Mouse (Mus musculus) intestine, embryonic 14.5 days (tissue): ENCODE results near the gene Ptpn7. TPM values are rescaled to one million over a fixed set of nuclear protein-coding genes. Genes with fewer than 3 reads are reported as not detected.

Source experiments
- ATAC-seq: fragments of 200-750 bp; cut with Nextera tagmentation; replicated peaks from 2 replicates; pipeline ENCODE4 v1.8.0; 2017; ENCODE audit warnings: low read depth, moderate number of reproducible peaks, moderate TSS enrichment, moderate library complexity; ENCODE audit not compliant: low FRiP score, low TSS enrichment
- DNase-seq: peaks from one replicate; pipeline ENCODE4 v3.0.0-alpha.2; 2018; ENCODE audit warnings: low spot score
- H3K27ac ChIP-seq: fragments of 300-500 bp; sonication (generic); 2 replicates; pipeline ENCODE4 v1.5.1; 2014; ENCODE audit warnings: low read depth, mild to moderate bottlenecking, control low read depth
- H3K27me3 ChIP-seq: fragments of 300-500 bp; sonication (generic); replicated peaks from 2 replicates; pipeline ENCODE4 v1.6.1; 2014; ENCODE audit warnings: low read length, control low read depth; ENCODE audit not compliant: control insufficient read depth, insufficient read depth
- H3K36me3 ChIP-seq: fragments of 300-500 bp; sonication (generic); 2 replicates; pipeline ENCODE4 v1.6.1; 2014; ENCODE audit warnings: low read length, control low read depth; ENCODE audit not compliant: control insufficient read depth, insufficient read depth
- H3K4me1 ChIP-seq: fragments of 300-500 bp; sonication (generic); replicated peaks from 2 replicates; pipeline ENCODE4 v1.6.1; 2014; ENCODE audit warnings: low read length, control low read depth, mixed read lengths; ENCODE audit not compliant: control insufficient read depth, insufficient read depth
- H3K4me2 ChIP-seq: fragments of 300-500 bp; sonication (generic); 2 replicates; pipeline ENCODE4 v1.6.1; 2014; ENCODE audit warnings: low read length
- H3K4me3 ChIP-seq: fragments of 300-500 bp; sonication (generic); 2 replicates; pipeline ENCODE4 v1.5.1; 2014; ENCODE audit warnings: low read depth, low read length, control low read depth, mixed read lengths
- H3K9ac ChIP-seq: fragments of 300-500 bp; sonication (generic); 2 replicates; pipeline ENCODE4 v1.6.1; 2014; ENCODE audit warnings: mild to moderate bottlenecking, low read length
- H3K9me3 ChIP-seq: fragments of 300-500 bp; sonication (generic); 2 replicates; pipeline ENCODE4 v1.6.1; 2016; ENCODE audit warnings: low read length, control low read depth; ENCODE audit not compliant: control insufficient read depth
- WGBS: fragments of 180-500 bp; shearing (Covaris S2); extraction: QIAGEN DNeasy Blood & Tissue Kit; methylation state at CpG from one replicate; pipeline ENCODE4 v1.1.7; 2014; 5-methylcytosine and 5-hydroxymethylcytosine counted together
- polyA plus RNA-seq: library from polyadenylated mRNA; unstranded; fragments of >200 nt; fragmentation: Nextera tagmentation; extraction: Ambion mirVana; gene quantifications from 2 replicates; pipeline ENCODE4 v1.2.1, GENCODE M21; 2014

The Ptpn7 gene
- polyA plus RNA-seq, 1 experiment from 2014 or later, result 2.0 TPM

DNA sequence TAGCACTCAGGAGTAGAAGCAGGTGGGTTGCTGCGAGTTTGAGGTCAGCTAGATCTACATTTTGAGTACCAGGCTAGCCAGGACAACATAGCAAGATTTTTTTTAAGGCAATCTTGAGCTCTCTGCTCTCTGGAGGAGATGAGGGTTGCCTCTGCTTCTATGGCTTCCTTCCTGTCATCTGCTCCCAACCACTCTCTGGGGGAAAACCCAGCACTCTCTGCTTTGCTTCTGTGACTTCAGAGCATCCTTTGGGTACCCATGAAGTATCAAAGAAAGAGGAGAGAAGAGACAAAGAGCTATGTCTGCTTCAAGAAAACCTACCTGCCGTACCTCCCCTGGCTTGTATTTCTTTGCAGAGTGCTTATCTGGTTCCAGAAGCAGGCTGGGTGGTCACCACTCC, 11.4 kb downstream of the Ptpn7 start:
- ATAC-seq, result no peak
- WGBS, result 83% methylated on average over 2 of the region's 2 CpGs
- H3K9me3 ChIP-seq, result no peaks in the 10 kb centered on the region

DNA sequence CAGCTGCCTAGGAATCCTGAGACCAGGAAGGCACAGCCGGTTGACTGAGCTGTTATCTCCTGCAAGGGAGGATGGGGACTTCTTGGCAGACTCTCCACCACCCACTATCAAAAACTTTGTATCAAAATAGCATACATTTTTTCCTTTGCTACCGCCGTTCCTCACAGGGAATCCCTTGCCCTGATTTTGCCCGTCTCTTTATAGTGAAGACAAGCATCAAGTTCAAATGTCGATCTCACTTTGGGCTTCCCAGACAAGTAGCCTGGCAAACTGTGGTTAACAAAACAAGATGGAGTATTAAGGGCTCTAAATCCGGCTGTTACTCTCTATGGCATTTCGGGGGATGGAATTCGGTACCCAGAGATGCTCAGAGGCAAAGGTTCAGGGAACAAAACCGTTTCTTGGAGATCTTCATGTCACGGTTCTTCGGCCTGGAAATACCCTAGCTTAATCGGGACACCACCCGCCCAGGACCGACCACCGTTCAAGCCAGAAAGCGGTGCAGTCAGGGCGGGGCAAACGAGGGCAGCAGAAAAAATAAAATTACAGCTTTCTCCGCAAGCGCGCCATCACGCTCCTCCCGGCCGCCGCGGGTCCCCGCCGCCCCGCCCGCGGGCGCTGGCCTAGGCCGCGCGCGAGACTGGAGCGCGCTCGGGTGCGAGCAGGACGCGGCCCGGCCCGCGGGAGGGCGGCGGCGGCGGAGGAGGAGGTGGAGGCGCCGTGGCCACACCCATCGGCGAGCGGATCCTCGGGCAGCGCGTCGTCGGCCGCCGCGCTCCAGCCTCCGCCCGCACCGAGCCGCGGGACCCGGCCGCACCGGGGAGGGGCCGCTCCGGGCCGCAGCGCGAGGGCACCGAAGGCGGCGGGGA, 13.8 kb downstream of the Ptpn7 start, which contains the start of gene Arl8a:
Gene Arl8a (plus strand): TSS at position 748 of the 869 bp plus-strand sequence.
- H3K4me2 ChIP-seq, result peak within 1 kb of the TSS; percentile 53
- H3K4me3 ChIP-seq, result peak within 1 kb of the TSS; percentile 83
- H3K9ac ChIP-seq, result peak within 1 kb of the TSS; percentile 94
- peaks cover 2% of the 10 kb centered on the region; the same call in 1 of the 2 replicates for H3K27me3 ChIP-seq
- peak; percentile 76 for ATAC-seq
- H3K4me1 ChIP-seq, result peaks cover 12% of the 10 kb centered on the region
- 0 out of 2 replicates have a peak, but pooled peaks cover 1% of the 10 kb centered on the region for H3K36me3 ChIP-seq
- peak within 1 kb of the TSS; percentile 75 for H3K27ac ChIP-seq
- WGBS, result under 1% methylated on average over 78 of the region's 78 CpGs
- H3K9me3 ChIP-seq, result no peaks in the 10 kb centered on the region
- peak; percentile 81 for DNase-seq

More for the DNA sequence above, 11.4 kb downstream of the Ptpn7 start:
- DNase-seq, result no peak
- Histone ChIP-seq H3K27ac (no peak overlapping the region), H3K27me3 (peaks cover 2% of the 10 kb centered on the region; the same call in 1 of the 2 replicates), H3K4me3 (no peak overlapping the region), H3K36me3 (no peaks in the 10 kb centered on the region), H3K4me1 (peaks cover 9% of the 10 kb centered on the region), H3K9ac (no peak overlapping the region), H3K4me2 (no peak overlapping the region)

DNA sequence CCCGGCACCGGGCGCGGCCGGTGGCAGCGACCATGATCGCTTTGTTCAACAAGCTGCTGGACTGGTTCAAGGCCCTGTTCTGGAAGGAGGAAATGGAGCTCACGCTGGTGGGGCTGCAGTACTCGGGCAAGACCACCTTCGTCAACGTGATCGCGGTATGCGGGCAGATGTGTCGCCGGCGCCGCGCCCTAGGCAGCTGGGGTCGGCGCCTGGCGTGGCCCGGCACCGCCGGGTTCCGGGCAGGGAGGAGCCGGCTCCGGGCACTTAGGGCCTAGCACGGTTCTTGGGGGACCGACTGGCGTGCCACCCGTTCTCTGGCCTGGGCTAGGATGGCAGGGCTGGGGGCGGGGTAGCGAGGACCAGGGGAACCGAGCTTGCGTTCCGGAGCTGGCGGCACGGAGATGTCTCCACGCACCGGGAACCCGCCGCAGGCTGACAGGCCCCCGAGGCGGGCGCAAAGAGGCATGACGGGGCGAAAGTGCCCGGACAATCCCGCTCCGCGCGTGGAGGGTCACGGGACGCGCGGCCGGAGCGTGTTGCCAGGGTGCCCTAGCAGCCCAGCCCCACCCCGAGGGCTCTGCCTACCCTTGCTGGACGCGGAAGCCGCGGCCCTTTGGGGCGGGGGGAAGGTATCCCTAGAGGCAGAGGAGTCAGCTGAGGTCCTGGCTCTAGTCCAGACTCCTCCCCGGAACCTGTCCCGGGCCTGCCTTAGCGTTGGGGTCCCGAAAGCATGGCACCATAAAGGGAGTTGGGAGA, 14.6 kb downstream of the Ptpn7 start:
- H3K9ac ChIP-seq, result peak overlapping the region; percentile 94
- H3K4me1 ChIP-seq, result peaks cover 12% of the 10 kb centered on the region
- WGBS, result under 1% methylated on average over 68 of the region's 69 CpGs
- H3K4me2 ChIP-seq, result peak overlapping the region; percentile 53
- DNase-seq, result peak; percentile 92
- peak overlapping the region; percentile 83 for H3K4me3 ChIP-seq
- 0 out of 2 replicates have a peak, but pooled peaks cover 9% of the 10 kb centered on the region for H3K36me3 ChIP-seq
- H3K27me3 ChIP-seq, result peaks cover 2% of the 10 kb centered on the region; the same call in 1 of the 2 replicates
- H3K27ac ChIP-seq, result peak overlapping the region; percentile 75
- H3K9me3 ChIP-seq, result no peaks in the 10 kb centered on the region
- peak; percentile 73 for ATAC-seq

DNA sequence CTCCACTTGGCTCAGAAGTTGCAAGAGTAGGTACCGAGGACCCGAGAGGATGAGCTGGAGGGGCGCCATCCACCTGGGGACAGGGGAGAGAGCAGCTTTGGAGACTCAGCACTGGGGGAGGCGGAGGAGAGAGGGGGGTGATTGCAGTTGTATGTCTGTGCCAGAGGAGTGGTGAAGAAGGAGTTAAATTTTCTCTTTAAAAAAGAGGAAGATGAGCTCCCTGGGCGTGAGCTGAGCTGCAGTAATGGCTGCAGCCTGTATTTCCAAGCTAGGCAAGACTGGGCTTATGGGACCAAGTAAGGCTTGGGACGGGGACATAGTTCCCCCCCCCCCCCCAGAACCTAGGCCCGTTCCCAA, 15.2 kb downstream of the Ptpn7 start:
- peak; percentile 26; the same call in 1 of the 2 replicates for ATAC-seq
- Histone ChIP-seq H3K4me2 (peak overlapping the region; percentile 53), H3K4me3 (peak overlapping the region; percentile 83), H3K9ac (peak overlapping the region; percentile 94), H3K27ac (no peak overlapping the region), H3K27me3 (peaks cover 2% of the 10 kb centered on the region; the same call in 1 of the 2 replicates), H3K4me1 (peaks cover 12% of the 10 kb centered on the region), H3K9me3 (no peaks in the 10 kb centered on the region), H3K36me3 (0 out of 2 replicates have a peak, but pooled peaks cover 13% of the 10 kb centered on the region)
- WGBS, result 0% methylated on average over 7 of the region's 7 CpGs
- no peak for DNase-seq

DNA sequence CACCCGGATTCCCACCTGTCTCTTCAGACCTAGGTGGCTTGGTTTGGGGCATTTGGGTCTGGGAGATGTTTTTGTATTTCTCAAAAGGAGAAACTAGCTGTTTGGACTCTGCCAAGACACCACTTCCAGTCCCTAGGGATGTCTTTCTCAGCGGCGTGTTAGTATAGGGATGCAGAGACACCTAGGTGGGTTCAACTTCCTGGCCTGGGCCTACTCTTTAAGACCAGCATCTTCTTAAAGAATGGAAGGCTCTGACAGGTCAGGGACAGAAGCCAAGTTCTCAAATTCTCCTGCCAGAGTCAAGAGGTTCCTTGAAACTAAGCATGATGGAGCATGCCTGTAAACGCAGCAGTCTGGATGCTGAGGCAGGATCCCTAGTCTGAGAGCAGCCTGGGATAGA, 16.0 kb downstream of the Ptpn7 start:
- H3K27me3 ChIP-seq, result peaks cover 2% of the 10 kb centered on the region; the same call in 1 of the 2 replicates
- 76% methylated on average over 4 of the region's 4 CpGs for WGBS
- no peak for ATAC-seq
- peak overlapping the region; percentile 94; the same call in 1 of the 2 replicates for H3K9ac ChIP-seq
- H3K4me2 ChIP-seq, result peak overlapping the region; percentile 53
- H3K9me3 ChIP-seq, result no peaks in the 10 kb centered on the region
- 0 out of 2 replicates have a peak, but pooled peaks cover 13% of the 10 kb centered on the region for H3K36me3 ChIP-seq
- no peak overlapping the region for H3K27ac ChIP-seq
- no peak for DNase-seq
- H3K4me1 ChIP-seq, result peaks cover 12% of the 10 kb centered on the region
- peak overlapping the region; percentile 83 for H3K4me3 ChIP-seq

DNA sequence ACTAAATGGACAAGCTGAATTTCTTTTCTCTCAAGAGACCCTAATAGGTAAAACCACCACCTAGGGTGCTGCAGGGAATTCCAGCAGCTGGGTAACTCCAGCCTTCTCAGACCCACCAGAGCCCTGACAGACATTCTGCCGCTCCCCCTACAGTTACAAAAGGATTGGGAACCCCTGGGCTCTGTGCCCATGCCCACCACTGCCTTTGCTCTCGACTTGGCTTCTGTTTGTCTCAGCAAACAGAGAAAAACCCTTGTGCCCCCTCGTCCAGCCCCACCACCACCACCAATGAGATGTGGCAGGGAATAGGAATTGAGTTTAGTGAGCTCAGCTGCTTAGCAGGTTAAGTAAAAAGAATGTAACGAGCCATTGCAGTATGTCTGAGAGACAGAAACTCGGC, 16.5 kb downstream of the Ptpn7 start:
- 0 out of 2 replicates have a peak, but pooled peaks cover 13% of the 10 kb centered on the region for H3K36me3 ChIP-seq
- WGBS, result 71% methylated on average over 5 of the region's 5 CpGs
- no peak overlapping the region for H3K4me2 ChIP-seq
- no peaks in the 10 kb centered on the region for H3K9me3 ChIP-seq
- no peak overlapping the region for H3K27ac ChIP-seq
- DNase-seq (no peak), ATAC-seq (no peak)
- no peak overlapping the region for H3K4me3 ChIP-seq
- no peak overlapping the region for H3K9ac ChIP-seq
- H3K4me1 ChIP-seq, result peaks cover 15% of the 10 kb centered on the region
- peaks cover 2% of the 10 kb centered on the region; the same call in 1 of the 2 replicates for H3K27me3 ChIP-seq

DNA sequence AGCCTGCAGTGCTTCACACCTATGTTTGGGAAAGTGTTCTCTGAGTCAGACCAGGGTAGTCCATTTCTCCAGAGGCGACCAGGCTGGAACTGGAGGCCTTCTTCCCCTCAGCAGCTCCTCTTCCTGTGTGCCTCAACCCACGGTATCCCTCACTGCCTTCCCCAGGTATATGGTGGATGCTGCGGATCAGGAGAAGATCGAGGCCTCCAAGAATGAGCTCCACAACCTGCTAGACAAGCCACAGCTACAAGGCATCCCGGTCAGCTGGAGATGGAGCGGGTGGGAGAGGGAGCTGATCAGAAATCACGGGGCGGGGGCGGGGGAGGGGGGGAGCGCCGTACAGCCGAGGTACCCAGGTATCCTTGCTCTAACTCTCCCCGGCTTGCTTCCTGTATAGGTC, 21.5 kb downstream of the Ptpn7 start:
- peaks cover 33% of the 10 kb centered on the region for H3K36me3 ChIP-seq
- no peak overlapping the region for H3K4me3 ChIP-seq
- peak overlapping the region; percentile 46 for H3K4me2 ChIP-seq
- peaks cover 16% of the 10 kb centered on the region; the same call in 1 of the 2 replicates for H3K4me1 ChIP-seq
- 23% methylated on average over 13 of the region's 13 CpGs for WGBS
- no peaks in the 10 kb centered on the region for H3K9me3 ChIP-seq
- peak overlapping the region; percentile 73 for H3K27ac ChIP-seq
- peak overlapping the region; percentile 39; the same call in 1 of the 2 replicates for H3K9ac ChIP-seq
- ATAC-seq, result no peak
- no peak for DNase-seq
- H3K27me3 ChIP-seq, result no peaks in the 10 kb centered on the region

DNA sequence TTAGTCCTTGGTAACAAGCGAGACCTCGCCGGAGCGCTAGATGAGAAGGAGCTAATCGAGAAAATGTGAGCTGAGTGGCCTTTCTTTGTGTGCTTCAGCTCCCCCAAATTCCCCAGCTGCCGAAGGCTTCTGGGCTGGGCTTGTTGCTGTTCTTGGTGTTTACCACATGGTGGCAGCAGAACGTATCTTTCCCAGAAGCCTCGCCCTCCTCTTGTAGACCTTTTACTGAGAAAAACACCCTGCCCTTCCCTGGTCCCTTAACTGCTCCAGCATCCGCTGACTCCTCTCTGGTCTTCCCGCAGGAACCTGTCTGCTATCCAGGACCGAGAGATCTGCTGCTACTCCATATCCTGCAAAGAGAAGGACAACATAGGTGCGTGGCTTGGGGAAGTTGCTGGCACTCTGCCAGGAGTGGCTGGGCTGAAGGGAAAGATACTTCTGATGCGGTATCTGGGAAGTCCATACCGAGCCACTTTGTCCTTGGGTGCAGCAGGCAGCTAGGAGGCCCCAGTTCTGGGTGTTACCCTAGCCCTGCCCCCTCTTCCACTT, 22.0 kb downstream of the Ptpn7 start:
- Histone ChIP-seq H3K4me2 (peak overlapping the region; percentile 46), H3K4me1 (peaks cover 17% of the 10 kb centered on the region; the same call in 1 of the 2 replicates), H3K4me3 (no peak overlapping the region; the same call in 1 of the 2 replicates), H3K36me3 (peaks cover 33% of the 10 kb centered on the region), H3K9me3 (no peaks in the 10 kb centered on the region), H3K9ac (peak overlapping the region; percentile 39; the same call in 1 of the 2 replicates), H3K27ac (peak overlapping the region; percentile 73), H3K27me3 (no peaks in the 10 kb centered on the region)
- DNase-seq (peak; percentile 89), ATAC-seq (peak; percentile 67)
- 2% methylated on average over 14 of the region's 14 CpGs for WGBS
